Mouse (Mus musculus): ENCODE measurements around the gene Insr. TPM values are rescaled to one million over a fixed set of nuclear protein-coding genes. Genes with fewer than 3 reads are reported as not detected.

Insr gene
- polyA plus RNA-seq, 1 experiment from 2014 or later = 52.0 TPM

- Histone ChIP-seq H3K4me3 (replicated peaks) (no peak overlapping the region), H3K36me3 (peaks cover 6% of the 10 kb centered on the region), H3K9me3 (replicated peaks) (no peaks in the 10 kb centered on the region), H3K4me1 (peaks cover 41% of the 10 kb centered on the region), H3K27me3 (replicated peaks) (no peaks in the 10 kb centered on the region), H3K27ac (replicated peaks) (no peak overlapping the region), H3K9ac (replicated peaks) (no peak overlapping the region), H3K4me2 (no peak overlapping the region)
- no peak for ATAC-seq (ENCODE audit: low FRiP score)
- 91% methylated on average over 3 of the region's 3 CpGs for WGBS
These were observed 5.6 kb downstream of the Insr start for GRCm38 (mm10) chr8:3273799-3274198.

GRCm38 (mm10) chr8:3267449-3267761 is 12.0 kb downstream of the Insr start:
- Histone ChIP-seq H3K4me3 (replicated peaks) (no peak overlapping the region), H3K4me1 (peaks cover 4% of the 10 kb centered on the region; the same call in 1 of the 2 replicates), H3K4me2 (no peak overlapping the region), H3K9ac (replicated peaks) (no peak overlapping the region), H3K36me3 (no peaks in the 10 kb centered on the region; the same call in 1 of the 2 replicates), H3K9me3 (replicated peaks) (no peaks in the 10 kb centered on the region), H3K27me3 (replicated peaks) (no peaks in the 10 kb centered on the region), H3K27ac (replicated peaks) (no peak overlapping the region)
- ATAC-seq (ENCODE audit: low FRiP score) = no peak
- WGBS = 91% methylated on average over 3 of the region's 3 CpGs

- Histone ChIP-seq H3K4me3 (replicated peaks) (no peak overlapping the region), H3K27ac (replicated peaks) (no peak overlapping the region), H3K27me3 (replicated peaks) (no peaks in the 10 kb centered on the region), H3K9me3 (replicated peaks) (no peaks in the 10 kb centered on the region), H3K4me2 (no peak overlapping the region), H3K9ac (replicated peaks) (no peak overlapping the region), H3K4me1 (peaks cover 7% of the 10 kb centered on the region; the same call in 1 of the 2 replicates), H3K36me3 (no peaks in the 10 kb centered on the region; the same call in 1 of the 2 replicates)
- ATAC-seq (ENCODE audit: low FRiP score) = no peak
- WGBS = 92% methylated on average over 6 of the region's 6 CpGs
These were observed 12.6 kb downstream of the Insr start for GRCm38 (mm10) chr8:3266686-3267448.

- Histone ChIP-seq H3K4me2 (no peak overlapping the region), H3K4me1 (peaks cover 7% of the 10 kb centered on the region; the same call in 1 of the 2 replicates), H3K9ac (replicated peaks) (no peak overlapping the region), H3K9me3 (replicated peaks) (no peaks in the 10 kb centered on the region), H3K27me3 (replicated peaks) (no peaks in the 10 kb centered on the region), H3K27ac (replicated peaks) (no peak overlapping the region), H3K4me3 (replicated peaks) (no peak overlapping the region), H3K36me3 (peaks cover 4% of the 10 kb centered on the region; the same call in 1 of the 2 replicates)
- peak; percentile 15; the same call in 1 of the 2 replicates for ATAC-seq (ENCODE audit: low FRiP score)
- WGBS = 42% methylated on average over 3 of the region's 3 CpGs
These were observed 14.2 kb downstream of the Insr start for GRCm38 (mm10) chr8:3265182-3265581.

- H3K9me3 ChIP-seq (replicated peaks) = no peaks in the 10 kb centered on the region
- H3K4me1 ChIP-seq = peaks cover 7% of the 10 kb centered on the region; the same call in 1 of the 2 replicates
- H3K27me3 ChIP-seq (replicated peaks) = no peaks in the 10 kb centered on the region
- H3K36me3 ChIP-seq = peaks cover 16% of the 10 kb centered on the region
- no peak overlapping the region for H3K9ac ChIP-seq (replicated peaks)
- H3K4me2 ChIP-seq = no peak overlapping the region
- no peak overlapping the region for H3K27ac ChIP-seq (replicated peaks)
- H3K4me3 ChIP-seq (replicated peaks) = no peak overlapping the region
- no peak for ATAC-seq (ENCODE audit: low FRiP score)
- 87% methylated on average over 3 of the region's 3 CpGs for WGBS
These were observed 16.6 kb downstream of the Insr start for GRCm38 (mm10) chr8:3262779-3263178.

GRCm38 (mm10) chr8:3261101-3261500 is 18.3 kb downstream of the Insr start:
- Histone ChIP-seq H3K9me3 (replicated peaks) (no peaks in the 10 kb centered on the region), H3K36me3 (peaks cover 19% of the 10 kb centered on the region), H3K27me3 (replicated peaks) (no peaks in the 10 kb centered on the region), H3K27ac (replicated peaks) (no peak overlapping the region), H3K9ac (replicated peaks) (no peak overlapping the region), H3K4me3 (replicated peaks) (no peak overlapping the region), H3K4me1 (peaks cover 9% of the 10 kb centered on the region; the same call in 1 of the 2 replicates), H3K4me2 (no peak overlapping the region)
- no peak for ATAC-seq (ENCODE audit: low FRiP score)
- WGBS = 99% methylated on average over 5 of the region's 5 CpGs

- Histone ChIP-seq H3K9me3 (replicated peaks) (no peaks in the 10 kb centered on the region), H3K36me3 (peaks cover 19% of the 10 kb centered on the region), H3K27ac (replicated peaks) (no peak overlapping the region), H3K27me3 (replicated peaks) (no peaks in the 10 kb centered on the region), H3K9ac (replicated peaks) (no peak overlapping the region), H3K4me2 (no peak overlapping the region), H3K4me1 (peaks cover 13% of the 10 kb centered on the region; the same call in 1 of the 2 replicates), H3K4me3 (replicated peaks) (no peak overlapping the region)
- WGBS = 69% methylated on average over 9 of the region's 9 CpGs
- ATAC-seq (ENCODE audit: low FRiP score) = no peak
These were observed 19.1 kb downstream of the Insr start for GRCm38 (mm10) chr8:3260127-3260811.

- H3K4me2 ChIP-seq = no peak overlapping the region
- no peaks in the 10 kb centered on the region for H3K27me3 ChIP-seq (replicated peaks)
- no peak overlapping the region for H3K27ac ChIP-seq (replicated peaks)
- H3K4me1 ChIP-seq = 0 out of 2 replicates have a peak, but pooled peaks cover 6% of the 10 kb centered on the region
- 91% methylated on average over 5 of the region's 5 CpGs for WGBS
- no peak overlapping the region for H3K4me3 ChIP-seq (replicated peaks)
- ATAC-seq (ENCODE audit: low FRiP score) = no peak; the same call in 1 of the 2 replicates
- H3K36me3 ChIP-seq = peaks cover 35% of the 10 kb centered on the region
- H3K9me3 ChIP-seq (replicated peaks) = no peaks in the 10 kb centered on the region
- H3K9ac ChIP-seq (replicated peaks) = no peak overlapping the region
These were observed 23.1 kb downstream of the Insr start for GRCm38 (mm10) chr8:3256147-3256940.

- Histone ChIP-seq H3K4me2 (no peak overlapping the region), H3K4me3 (replicated peaks) (no peak overlapping the region), H3K4me1 (0 out of 2 replicates have a peak, but pooled peaks cover 6% of the 10 kb centered on the region), H3K27me3 (replicated peaks) (no peaks in the 10 kb centered on the region), H3K36me3 (peaks cover 34% of the 10 kb centered on the region), H3K9me3 (replicated peaks) (no peaks in the 10 kb centered on the region), H3K9ac (replicated peaks) (no peak overlapping the region), H3K27ac (replicated peaks) (no peak overlapping the region)
- ATAC-seq (ENCODE audit: low FRiP score) = no peak
- 56% methylated on average over 1 of the region's 1 CpGs for WGBS
These were observed 24.1 kb downstream of the Insr start for GRCm38 (mm10) chr8:3255321-3255720.

- 89% methylated on average over 4 of the region's 4 CpGs for WGBS
- Histone ChIP-seq H3K27me3 (replicated peaks) (no peaks in the 10 kb centered on the region), H3K4me1 (0 out of 2 replicates have a peak, but pooled peaks cover 6% of the 10 kb centered on the region), H3K27ac (replicated peaks) (no peak overlapping the region), H3K9me3 (replicated peaks) (no peaks in the 10 kb centered on the region), H3K4me2 (no peak overlapping the region), H3K9ac (replicated peaks) (no peak overlapping the region), H3K36me3 (peaks cover 26% of the 10 kb centered on the region), H3K4me3 (replicated peaks) (no peak overlapping the region)
- no peak for ATAC-seq (ENCODE audit: low FRiP score)
These were observed 26.2 kb downstream of the Insr start for GRCm38 (mm10) chr8:3253179-3253578.

GRCm38 (mm10) chr8:3252665-3253064 is 26.8 kb downstream of the Insr start:
- Histone ChIP-seq H3K27ac (replicated peaks) (no peak overlapping the region), H3K4me2 (no peak overlapping the region), H3K9me3 (replicated peaks) (no peaks in the 10 kb centered on the region), H3K36me3 (peaks cover 21% of the 10 kb centered on the region), H3K4me1 (0 out of 2 replicates have a peak, but pooled peaks cover 6% of the 10 kb centered on the region), H3K4me3 (replicated peaks) (no peak overlapping the region), H3K9ac (replicated peaks) (no peak overlapping the region), H3K27me3 (replicated peaks) (no peaks in the 10 kb centered on the region)
- no peak for ATAC-seq (ENCODE audit: low FRiP score)
- 94% methylated on average over 6 of the region's 6 CpGs for WGBS
